Mouse (Mus musculus) lung, postnatal 0 days (tissue): ENCODE data around the gene Hibadh.

Source experiments
- CTCF ChIP-seq: IDR thresholded peaks from 2 replicates; pipeline ENCODE4 v1.5.1; 2016; ENCODE audit warnings: antibody characterized with exemption, mild to moderate bottlenecking
- EP300 ChIP-seq: IDR thresholded peaks from 2 replicates; pipeline ENCODE4 v1.6.1; 2016; ENCODE audit warnings: antibody characterized with exemption, mild to moderate bottlenecking, control low read depth

- TF ChIP-seq CTCF (no peak), EP300 (no peak)
Observed at GRCm38 (mm10) chr6:52638471-52639185, 1.6 kb downstream of the Hibadh start.
